Mouse (Mus musculus) midbrain, embryonic 13.5 days (tissue): ENCODE data around the gene St7. TPM values are rescaled to one million over a fixed set of nuclear protein-coding genes. Genes with fewer than 3 reads are reported as not detected.

Experiments
- ATAC-seq: fragments of 200-750 bp; cut with Nextera tagmentation; 2 replicates; pipeline ENCODE4 v1.8.0; 2017; ENCODE audit warnings: mild to moderate bottlenecking, moderate TSS enrichment, moderate library complexity
- H3K27ac ChIP-seq: fragments of 300-500 bp; sonication (generic); 2 replicates; pipeline ENCODE4 v1.5.1; 2015; ENCODE audit warnings: inconsistent platforms, mild to moderate bottlenecking, moderate library complexity
- H3K27me3 ChIP-seq: fragments of 300-500 bp; sonication (generic); 2 replicates; pipeline ENCODE4 v1.6.1; 2015; ENCODE audit warnings: mild to moderate bottlenecking, inconsistent platforms
- H3K36me3 ChIP-seq: fragments of 300-500 bp; sonication (generic); 2 replicates; pipeline ENCODE4 v1.6.1; 2015; ENCODE audit warnings: mild to moderate bottlenecking, inconsistent platforms
- H3K4me1 ChIP-seq: fragments of 300-500 bp; sonication (generic); replicated peaks from 2 replicates; pipeline ENCODE4 v1.6.1; 2015; ENCODE audit warnings: inconsistent platforms
- H3K4me2 ChIP-seq: fragments of 300-500 bp; sonication (generic); replicated peaks from 2 replicates; pipeline ENCODE4 v1.6.1; 2015; ENCODE audit warnings: moderate library complexity, mild to moderate bottlenecking, inconsistent platforms
- H3K4me3 ChIP-seq: fragments of 300-500 bp; sonication (generic); replicated peaks from 2 replicates; pipeline ENCODE4 v1.5.1; 2015; ENCODE audit warnings: mild to moderate bottlenecking, inconsistent platforms
- H3K9ac ChIP-seq: fragments of 300-500 bp; sonication (generic); replicated peaks from 2 replicates; pipeline ENCODE4 v1.6.1; 2015; ENCODE audit warnings: mild to moderate bottlenecking, inconsistent platforms
- H3K9me3 ChIP-seq: fragments of 300-500 bp; sonication (generic); 2 replicates; pipeline ENCODE4 v1.6.1; 2016; ENCODE audit warnings: mild to moderate bottlenecking, inconsistent platforms
- WGBS: fragments of 180-500 bp; shearing (Covaris S2); methylation state at CpG from one replicate; pipeline ENCODE4 v1.1.7; 2015; 5-methylcytosine and 5-hydroxymethylcytosine counted together
- polyA plus RNA-seq: library from polyadenylated mRNA; unstranded; fragments of >200 nt; fragmentation: Nextera tagmentation; extraction: Ambion mirVana; gene quantifications from 2 replicates; pipeline ENCODE4 v1.2.1, GENCODE M21; 2015

Gene St7
- polyA plus RNA-seq, 1 experiment from 2014 or later, result 63.0 TPM

GRCm38 (mm10) chr6:17771456-17771855 lies 78.7 kb downstream of the St7 start:
- Histone ChIP-seq H3K36me3 (no peaks in the 10 kb centered on the region), H3K9ac (no peak overlapping the region), H3K4me2 (no peak overlapping the region), H3K27ac (no peak overlapping the region), H3K27me3 (no peaks in the 10 kb centered on the region), H3K4me1 (peaks cover 35% of the 10 kb centered on the region), H3K4me3 (no peak overlapping the region), H3K9me3 (no peaks in the 10 kb centered on the region)
- ATAC-seq, result no peak
- 79% methylated on average over 1 of the region's 1 CpGs for WGBS

- Histone ChIP-seq H3K4me3 (no peak overlapping the region), H3K27ac (no peak overlapping the region), H3K4me2 (no peak overlapping the region), H3K9ac (no peak overlapping the region), H3K27me3 (no peaks in the 10 kb centered on the region), H3K4me1 (peaks cover 33% of the 10 kb centered on the region), H3K9me3 (no peaks in the 10 kb centered on the region), H3K36me3 (no peaks in the 10 kb centered on the region)
- no peak for ATAC-seq
- 87% methylated on average over 3 of the region's 3 CpGs for WGBS
Measured at GRCm38 (mm10) chr6:17772514-17772913, 79.8 kb downstream of the St7 start.

GRCm38 (mm10) chr6:17776041-17776440 lies 83.3 kb downstream of the St7 start:
- peaks cover 23% of the 10 kb centered on the region for H3K4me1 ChIP-seq
- no peak overlapping the region for H3K27ac ChIP-seq
- no peak for ATAC-seq
- 0 out of 2 replicates have a peak, but pooled peaks cover 4% of the 10 kb centered on the region for H3K36me3 ChIP-seq
- H3K9ac ChIP-seq, result no peak overlapping the region
- 73% methylated on average over 7 of the region's 7 CpGs for WGBS
- no peaks in the 10 kb centered on the region for H3K27me3 ChIP-seq
- H3K4me2 ChIP-seq, result no peak overlapping the region
- H3K9me3 ChIP-seq, result no peaks in the 10 kb centered on the region
- H3K4me3 ChIP-seq, result no peak overlapping the region

GRCm38 (mm10) chr6:17777018-17777799 lies 84.5 kb downstream of the St7 start:
- 0 out of 2 replicates have a peak, but pooled peaks cover 4% of the 10 kb centered on the region for H3K36me3 ChIP-seq
- no peak overlapping the region for H3K4me3 ChIP-seq
- no peaks in the 10 kb centered on the region for H3K27me3 ChIP-seq
- 93% methylated on average over 6 of the region's 6 CpGs for WGBS
- no peak overlapping the region for H3K4me2 ChIP-seq
- H3K9ac ChIP-seq, result no peak overlapping the region
- peaks cover 17% of the 10 kb centered on the region for H3K4me1 ChIP-seq
- no peaks in the 10 kb centered on the region for H3K9me3 ChIP-seq
- ATAC-seq, result no peak
- no peak overlapping the region for H3K27ac ChIP-seq

GRCm38 (mm10) chr6:17778648-17779202 lies 86.0 kb downstream of the St7 start:
- no peaks in the 10 kb centered on the region for H3K9me3 ChIP-seq
- WGBS, result 94% methylated on average over 3 of the region's 3 CpGs
- no peaks in the 10 kb centered on the region for H3K27me3 ChIP-seq
- no peak overlapping the region for H3K27ac ChIP-seq
- no peak overlapping the region for H3K4me3 ChIP-seq
- ATAC-seq, result no peak
- H3K4me1 ChIP-seq, result peaks cover 20% of the 10 kb centered on the region
- no peak overlapping the region for H3K9ac ChIP-seq
- 0 out of 2 replicates have a peak, but pooled peaks cover 4% of the 10 kb centered on the region for H3K36me3 ChIP-seq
- H3K4me2 ChIP-seq, result no peak overlapping the region

- no peaks in the 10 kb centered on the region for H3K27me3 ChIP-seq
- H3K27ac ChIP-seq, result no peak overlapping the region
- H3K9ac ChIP-seq, result no peak overlapping the region
- H3K4me1 ChIP-seq, result peaks cover 9% of the 10 kb centered on the region; the same call in 1 of the 2 replicates
- WGBS, result 100% methylated on average over 1 of the region's 1 CpGs
- no peak for ATAC-seq
- 0 out of 2 replicates have a peak, but pooled peaks cover 6% of the 10 kb centered on the region for H3K36me3 ChIP-seq
- 0 out of 2 replicates have a peak, but pooled peaks cover 3% of the 10 kb centered on the region for H3K9me3 ChIP-seq
- H3K4me3 ChIP-seq, result no peak overlapping the region
- no peak overlapping the region for H3K4me2 ChIP-seq
Measured at GRCm38 (mm10) chr6:17783511-17783910, 90.8 kb downstream of the St7 start.

GRCm38 (mm10) chr6:17784523-17784922 lies 91.8 kb downstream of the St7 start:
- no peak overlapping the region for H3K4me3 ChIP-seq
- H3K27me3 ChIP-seq, result no peaks in the 10 kb centered on the region
- H3K9ac ChIP-seq, result no peak overlapping the region
- H3K4me1 ChIP-seq, result peaks cover 9% of the 10 kb centered on the region; the same call in 1 of the 2 replicates
- 0 out of 2 replicates have a peak, but pooled peaks cover 3% of the 10 kb centered on the region for H3K9me3 ChIP-seq
- H3K27ac ChIP-seq, result no peak overlapping the region
- 0 out of 2 replicates have a peak, but pooled peaks cover 4% of the 10 kb centered on the region for H3K36me3 ChIP-seq
- no peak for ATAC-seq
- 73% methylated on average over 5 of the region's 5 CpGs for WGBS
- no peak overlapping the region for H3K4me2 ChIP-seq

- H3K36me3 ChIP-seq, result 0 out of 2 replicates have a peak, but pooled peaks cover 4% of the 10 kb centered on the region
- H3K9me3 ChIP-seq, result 0 out of 2 replicates have a peak, but pooled peaks cover 3% of the 10 kb centered on the region
- no peak overlapping the region for H3K4me3 ChIP-seq
- no peak overlapping the region for H3K4me2 ChIP-seq
- peaks cover 9% of the 10 kb centered on the region; the same call in 1 of the 2 replicates for H3K4me1 ChIP-seq
- no peak for ATAC-seq
- H3K27ac ChIP-seq, result no peak overlapping the region
- H3K27me3 ChIP-seq, result no peaks in the 10 kb centered on the region
- WGBS, result 69% methylated on average over 2 of the region's 2 CpGs
- H3K9ac ChIP-seq, result no peak overlapping the region
Measured at GRCm38 (mm10) chr6:17785248-17785647, 92.5 kb downstream of the St7 start.

- H3K36me3 ChIP-seq, result 0 out of 2 replicates have a peak, but pooled peaks cover 4% of the 10 kb centered on the region
- H3K4me3 ChIP-seq, result no peak overlapping the region
- 82% methylated on average over 1 of the region's 1 CpGs for WGBS
- H3K27me3 ChIP-seq, result no peaks in the 10 kb centered on the region
- no peak overlapping the region for H3K9ac ChIP-seq
- 0 out of 2 replicates have a peak, but pooled peaks cover 3% of the 10 kb centered on the region for H3K9me3 ChIP-seq
- no peak overlapping the region for H3K4me2 ChIP-seq
- no peak for ATAC-seq
- H3K4me1 ChIP-seq, result peaks cover 9% of the 10 kb centered on the region; the same call in 1 of the 2 replicates
- H3K27ac ChIP-seq, result no peak overlapping the region
Measured at GRCm38 (mm10) chr6:17787810-17788209, 95.1 kb downstream of the St7 start.

GRCm38 (mm10) chr6:17790251-17790650 lies 97.5 kb downstream of the St7 start:
- 88% methylated on average over 1 of the region's 1 CpGs for WGBS
- Histone ChIP-seq H3K4me2 (no peak overlapping the region), H3K4me1 (no peaks in the 10 kb centered on the region), H3K9ac (no peak overlapping the region), H3K9me3 (0 out of 2 replicates have a peak, but pooled peaks cover 3% of the 10 kb centered on the region), H3K4me3 (no peak overlapping the region), H3K27me3 (no peaks in the 10 kb centered on the region), H3K27ac (no peak overlapping the region), H3K36me3 (0 out of 2 replicates have a peak, but pooled peaks cover 4% of the 10 kb centered on the region)
- ATAC-seq, result no peak

GRCm38 (mm10) chr6:17793471-17793870 lies 100.7 kb downstream of the St7 start:
- H3K4me3 ChIP-seq, result no peak overlapping the region
- no peaks in the 10 kb centered on the region for H3K9me3 ChIP-seq
- H3K27me3 ChIP-seq, result no peaks in the 10 kb centered on the region
- H3K4me1 ChIP-seq, result peaks cover 17% of the 10 kb centered on the region
- no peak for ATAC-seq
- H3K27ac ChIP-seq, result no peak overlapping the region
- 97% methylated on average over 3 of the region's 3 CpGs for WGBS
- H3K4me2 ChIP-seq, result no peak overlapping the region
- H3K9ac ChIP-seq, result no peak overlapping the region
- 0 out of 2 replicates have a peak, but pooled peaks cover 2% of the 10 kb centered on the region for H3K36me3 ChIP-seq

- Histone ChIP-seq H3K4me2 (no peak overlapping the region), H3K4me3 (no peak overlapping the region), H3K27ac (peak overlapping the region; percentile 72), H3K36me3 (no peaks in the 10 kb centered on the region), H3K9me3 (no peaks in the 10 kb centered on the region), H3K4me1 (peaks cover 17% of the 10 kb centered on the region), H3K27me3 (no peaks in the 10 kb centered on the region), H3K9ac (no peak overlapping the region)
- ATAC-seq, result peak; percentile 96
- WGBS, result 13% methylated on average over 5 of the region's 5 CpGs
Measured at GRCm38 (mm10) chr6:17797271-17797713, 104.6 kb downstream of the St7 start.
